Mouse (Mus musculus): ENCODE data around the gene Cntrob. TPM values are rescaled to one million over a fixed set of nuclear protein-coding genes. Genes with fewer than 3 reads are reported as not detected.
A peak's percentile ranks its signal among the peaks of the same experiment; 100 is the strongest.

The Cntrob gene
- polyA plus RNA-seq, 1 experiment from 2014 or later: 18.6 TPM

DNA sequence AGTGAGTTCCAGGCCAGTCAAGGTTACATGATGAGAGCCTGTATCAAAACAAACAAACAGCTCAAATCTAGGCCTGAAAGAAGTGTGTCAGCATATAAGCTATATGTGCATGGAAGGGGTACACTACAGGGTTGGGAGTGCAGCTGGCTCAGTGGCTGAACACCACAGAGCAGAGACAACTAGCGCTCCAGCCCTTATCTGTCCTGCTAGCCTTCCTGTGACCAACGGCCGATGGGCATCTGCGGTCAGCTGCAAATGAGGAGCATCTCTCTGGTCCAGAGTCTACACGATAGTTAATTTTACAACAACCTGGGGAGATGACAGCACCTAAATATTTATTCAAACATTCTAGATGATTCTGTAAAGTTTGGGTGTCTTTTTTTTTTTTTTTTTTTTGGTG is 32.5 kb downstream of the Cntrob start:
- Histone ChIP-seq H3K4me2 (no peak overlapping the region), H3K27me3 (replicated peaks) (no peaks in the 10 kb centered on the region), H3K27ac (no peak overlapping the region), H3K36me3 (no peaks in the 10 kb centered on the region), H3K4me3 (replicated peaks) (no peak overlapping the region), H3K4me1 (no peaks in the 10 kb centered on the region), H3K9me3 (no peaks in the 10 kb centered on the region), H3K9ac (no peak overlapping the region)
- 86% methylated on average over 5 of the region's 5 CpGs for WGBS
- ATAC-seq (ENCODE audit: insufficient read depth, low FRiP score, low read depth): no peak

DNA sequence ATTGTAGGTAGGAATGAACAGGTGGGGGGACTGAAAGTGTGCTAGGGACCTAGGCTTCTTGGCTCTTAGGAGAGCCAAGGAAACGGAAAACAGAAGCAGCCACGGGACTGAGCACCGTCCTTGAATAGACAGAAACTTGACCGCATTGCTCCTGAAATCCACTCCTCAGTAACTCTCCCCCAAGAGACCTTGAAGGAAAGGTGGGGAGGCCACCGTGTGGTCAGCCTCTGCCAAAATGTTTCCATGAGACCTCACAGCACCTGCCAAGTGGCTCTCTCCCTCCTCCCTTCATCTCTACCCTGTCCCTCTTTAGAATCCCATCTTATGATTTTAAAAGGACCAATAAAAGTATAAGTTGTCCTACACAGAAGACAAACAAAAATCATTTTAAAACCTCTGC is 46.3 kb downstream of the Cntrob start:
- H3K9ac ChIP-seq: no peak overlapping the region
- no peaks in the 10 kb centered on the region for H3K9me3 ChIP-seq
- no peak for ATAC-seq (ENCODE audit: insufficient read depth, low FRiP score, low read depth)
- no peak overlapping the region for H3K27ac ChIP-seq
- no peak overlapping the region for H3K4me3 ChIP-seq (replicated peaks)
- H3K4me2 ChIP-seq: no peak overlapping the region
- no peaks in the 10 kb centered on the region for H3K27me3 ChIP-seq (replicated peaks)
- WGBS: 67% methylated on average over 5 of the region's 5 CpGs
- no peaks in the 10 kb centered on the region for H3K36me3 ChIP-seq
- H3K4me1 ChIP-seq: no peaks in the 10 kb centered on the region

DNA sequence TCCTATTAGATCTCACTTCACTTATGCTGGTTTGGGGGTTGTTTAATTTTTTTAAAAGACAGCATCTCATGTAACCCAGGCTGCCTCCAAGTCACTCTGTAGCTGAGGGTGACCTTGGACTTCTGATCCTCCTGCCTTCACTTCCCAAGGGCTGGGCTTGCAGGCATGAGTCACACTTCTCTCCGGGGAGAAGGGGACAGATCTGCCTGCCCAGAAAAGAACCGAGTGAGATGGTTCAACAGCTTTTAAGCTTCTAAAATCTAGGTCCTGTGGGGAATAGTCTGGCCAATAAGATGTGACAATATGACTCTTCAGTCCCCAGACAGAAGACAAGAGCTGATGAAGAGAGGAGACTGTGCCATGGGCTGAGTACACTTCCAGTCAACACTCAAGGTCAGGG is 47.5 kb downstream of the Cntrob start:
- no peak for ATAC-seq (ENCODE audit: insufficient read depth, low FRiP score, low read depth)
- Histone ChIP-seq H3K4me3 (replicated peaks) (no peak overlapping the region), H3K27ac (no peak overlapping the region), H3K9me3 (no peaks in the 10 kb centered on the region), H3K9ac (no peak overlapping the region), H3K4me1 (no peaks in the 10 kb centered on the region), H3K36me3 (no peaks in the 10 kb centered on the region), H3K4me2 (no peak overlapping the region), H3K27me3 (replicated peaks) (no peaks in the 10 kb centered on the region)
- 32% methylated on average over 2 of the region's 2 CpGs for WGBS

DNA sequence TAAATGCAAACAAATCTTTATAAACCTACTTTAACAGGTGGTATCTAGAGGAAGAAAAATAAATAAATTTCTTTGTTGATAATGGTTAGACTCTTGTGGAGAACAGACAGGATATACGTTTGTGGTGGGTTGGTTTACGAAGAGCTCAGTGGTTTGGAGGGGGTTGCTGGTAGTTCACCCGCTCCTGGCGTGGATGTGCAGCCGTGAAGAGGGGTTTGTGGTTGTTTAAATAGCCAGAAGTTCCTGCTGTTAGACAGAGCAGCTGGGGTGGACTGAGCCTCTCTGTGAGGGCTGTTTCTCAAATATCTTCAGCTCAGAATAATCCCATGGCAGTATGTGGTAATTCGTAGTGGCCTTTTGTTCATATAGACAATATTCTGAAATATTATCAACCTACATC is 47.9 kb downstream of the Cntrob start:
- 58% methylated on average over 6 of the region's 6 CpGs for WGBS
- Histone ChIP-seq H3K9me3 (no peaks in the 10 kb centered on the region), H3K36me3 (no peaks in the 10 kb centered on the region), H3K4me3 (replicated peaks) (no peak overlapping the region), H3K27me3 (replicated peaks) (no peaks in the 10 kb centered on the region), H3K4me2 (no peak overlapping the region), H3K4me1 (no peaks in the 10 kb centered on the region), H3K9ac (no peak overlapping the region), H3K27ac (no peak overlapping the region)
- ATAC-seq (ENCODE audit: insufficient read depth, low FRiP score, low read depth): no peak

DNA sequence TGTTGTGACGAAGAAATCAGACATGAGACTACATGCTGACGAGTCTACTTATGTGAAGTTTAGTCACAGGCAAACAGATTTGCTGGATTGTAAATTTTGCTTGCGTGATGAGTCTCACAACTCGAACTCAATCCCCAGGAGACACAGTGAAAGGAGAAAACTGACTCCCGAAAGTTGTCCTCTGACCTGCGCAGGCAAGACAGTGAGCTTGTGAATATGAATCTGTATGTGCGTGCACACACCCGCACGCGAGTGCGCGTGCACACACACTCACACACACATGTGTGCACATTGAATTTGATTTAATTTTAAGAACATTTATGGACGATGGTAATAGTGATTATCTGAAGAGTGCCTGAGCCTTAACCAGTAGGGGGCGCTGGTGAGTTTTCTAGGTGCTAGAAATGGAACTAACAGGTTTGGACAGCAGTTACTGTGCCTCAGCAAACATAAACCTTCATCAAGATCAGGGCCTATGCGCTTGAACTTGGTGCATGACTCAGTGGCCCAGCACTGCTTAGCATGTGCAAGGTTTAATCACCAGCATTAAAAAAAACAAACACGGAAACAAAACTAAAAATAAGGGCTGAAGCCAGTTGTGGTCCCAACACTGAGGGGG is 51.3 kb downstream of the Cntrob start:
- no peak overlapping the region for H3K27ac ChIP-seq
- 35% methylated on average over 16 of the region's 16 CpGs for WGBS
- H3K27me3 ChIP-seq (replicated peaks): 0 out of 2 replicates have a peak, but pooled peaks cover 5% of the 10 kb centered on the region
- no peak overlapping the region for H3K9ac ChIP-seq
- no peak for ATAC-seq (ENCODE audit: insufficient read depth, low FRiP score, low read depth)
- H3K4me3 ChIP-seq (replicated peaks): no peak overlapping the region
- H3K9me3 ChIP-seq: no peaks in the 10 kb centered on the region
- 0 out of 2 replicates have a peak, but pooled peaks cover 5% of the 10 kb centered on the region for H3K4me1 ChIP-seq
- H3K36me3 ChIP-seq: no peaks in the 10 kb centered on the region
- no peak overlapping the region for H3K4me2 ChIP-seq

DNA sequence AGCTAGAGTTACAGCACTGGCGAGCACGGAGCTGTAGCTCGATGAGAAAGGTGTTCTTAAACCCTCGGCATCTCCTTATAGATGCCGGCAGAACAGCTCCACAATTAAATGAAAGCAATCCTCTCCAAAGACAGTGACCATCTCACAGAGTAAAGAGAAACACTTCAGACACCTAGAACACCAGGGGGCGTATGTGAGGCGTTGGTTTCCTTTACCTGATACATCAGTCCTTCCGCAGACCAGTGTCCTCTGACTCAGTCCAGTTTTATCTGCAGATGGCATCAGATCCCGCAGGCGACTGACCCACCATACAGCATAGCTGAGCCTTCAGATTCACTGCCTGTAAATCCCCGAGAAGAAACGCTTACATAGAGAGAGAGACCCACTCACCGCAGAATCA is 54.0 kb downstream of the Cntrob start:
- Histone ChIP-seq H3K9me3 (no peaks in the 10 kb centered on the region), H3K9ac (no peak overlapping the region), H3K4me3 (replicated peaks) (no peak overlapping the region), H3K27ac (no peak overlapping the region), H3K4me2 (peak overlapping the region; percentile 30; the same call in 1 of the 2 replicates), H3K27me3 (replicated peaks) (0 out of 2 replicates have a peak, but pooled peaks cover 5% of the 10 kb centered on the region), H3K4me1 (peaks cover 5% of the 10 kb centered on the region; the same call in 1 of the 2 replicates), H3K36me3 (no peaks in the 10 kb centered on the region)
- 17% methylated on average over 13 of the region's 13 CpGs for WGBS
- ATAC-seq (ENCODE audit: insufficient read depth, low FRiP score, low read depth): peak; percentile 14; the same call in 1 of the 2 replicates

DNA sequence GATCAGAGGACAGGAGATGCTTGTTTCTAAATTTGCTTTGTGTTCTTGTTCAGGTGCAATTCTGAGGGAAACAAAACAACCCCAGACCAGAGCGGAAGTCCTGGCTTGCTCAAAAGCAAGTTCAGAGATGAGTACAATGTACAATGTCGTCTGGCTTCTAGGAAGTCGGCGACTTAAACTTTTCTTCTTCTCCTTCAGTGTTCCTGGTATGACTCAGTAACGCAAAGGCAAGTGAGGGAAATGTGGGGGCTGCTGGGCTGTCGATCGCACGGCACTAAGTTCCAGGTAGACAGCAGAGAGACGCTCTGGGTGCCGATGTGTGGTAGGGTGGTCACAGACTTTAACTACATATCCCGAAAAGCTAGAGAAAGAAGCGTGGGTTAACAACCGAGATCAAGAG is 55.5 kb downstream of the Cntrob start:
- Histone ChIP-seq H3K4me3 (replicated peaks) (no peak overlapping the region), H3K27ac (no peak overlapping the region), H3K36me3 (no peaks in the 10 kb centered on the region), H3K4me2 (no peak overlapping the region), H3K4me1 (peaks cover 5% of the 10 kb centered on the region; the same call in 1 of the 2 replicates), H3K9me3 (no peaks in the 10 kb centered on the region), H3K9ac (no peak overlapping the region), H3K27me3 (replicated peaks) (0 out of 2 replicates have a peak, but pooled peaks cover 5% of the 10 kb centered on the region)
- ATAC-seq (ENCODE audit: insufficient read depth, low FRiP score, low read depth): no peak
- 74% methylated on average over 13 of the region's 13 CpGs for WGBS

DNA sequence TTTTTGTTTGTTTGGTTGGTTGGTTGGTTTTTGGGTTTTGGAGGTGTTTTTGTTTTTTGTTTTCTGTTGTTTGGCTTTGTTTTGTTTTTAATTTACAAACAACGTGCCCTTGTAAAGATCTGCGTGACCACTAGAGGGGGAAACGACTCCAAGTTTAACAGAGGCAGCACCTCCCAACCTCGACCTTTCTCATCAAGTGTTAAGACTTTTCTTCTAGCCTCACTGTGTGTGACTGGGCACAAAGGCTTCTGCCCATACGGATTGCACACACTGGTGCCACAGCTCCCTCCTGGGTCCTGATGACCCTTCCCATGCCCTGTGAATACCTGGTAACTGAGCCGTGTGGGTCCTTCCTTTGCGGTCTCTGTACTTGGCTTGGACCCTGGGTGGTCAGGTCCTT is 56.2 kb downstream of the Cntrob start:
- H3K4me3 ChIP-seq (replicated peaks): no peak overlapping the region
- ATAC-seq (ENCODE audit: insufficient read depth, low FRiP score, low read depth): no peak
- no peaks in the 10 kb centered on the region for H3K36me3 ChIP-seq
- H3K27me3 ChIP-seq (replicated peaks): 0 out of 2 replicates have a peak, but pooled peaks cover 5% of the 10 kb centered on the region
- H3K9ac ChIP-seq: no peak overlapping the region
- 28% methylated on average over 7 of the region's 7 CpGs for WGBS
- no peak overlapping the region for H3K27ac ChIP-seq
- peaks cover 5% of the 10 kb centered on the region; the same call in 1 of the 2 replicates for H3K4me1 ChIP-seq
- no peaks in the 10 kb centered on the region for H3K9me3 ChIP-seq
- H3K4me2 ChIP-seq: no peak overlapping the region

DNA sequence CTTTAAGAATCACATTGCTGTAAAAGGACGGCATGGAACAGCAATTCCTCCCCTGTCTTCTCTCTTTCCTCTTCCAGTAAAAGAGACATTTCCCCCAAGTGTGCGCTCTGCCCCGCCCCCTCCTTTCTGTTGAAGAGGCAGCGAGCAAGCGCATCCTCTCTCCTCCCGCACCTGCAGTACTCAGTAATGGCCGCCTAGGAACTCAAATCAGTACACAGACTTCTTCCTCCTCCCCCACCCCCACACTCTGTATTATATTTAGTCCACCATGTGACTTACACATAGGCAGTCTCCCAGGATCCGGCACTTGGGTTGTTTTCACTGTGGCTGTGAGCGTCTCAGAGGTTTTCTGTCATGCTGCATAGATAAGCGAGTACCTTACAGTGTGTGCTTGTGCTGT is 57.3 kb downstream of the Cntrob start:
- 15% methylated on average over 10 of the region's 10 CpGs for WGBS
- ATAC-seq (ENCODE audit: insufficient read depth, low FRiP score, low read depth): no peak

DNA sequence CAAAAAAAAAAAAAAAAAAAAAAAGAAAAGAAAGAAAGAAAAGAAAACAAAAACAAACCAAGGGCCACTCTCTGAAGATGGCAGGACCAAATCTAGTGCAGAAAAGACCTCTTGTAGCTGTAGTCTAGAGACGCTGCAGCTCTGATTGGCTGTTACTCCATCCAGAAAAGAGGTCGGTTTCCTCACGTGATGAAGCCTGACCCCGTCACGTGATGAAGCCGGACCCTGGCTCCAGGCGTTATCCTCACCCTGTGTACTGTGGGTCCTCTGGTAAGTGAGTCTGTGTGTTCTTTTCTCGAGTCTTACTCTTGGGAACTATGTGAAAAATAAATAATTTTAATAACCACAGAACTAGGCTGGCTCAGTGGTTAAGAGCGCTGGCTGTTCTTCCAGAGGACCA is 58.2 kb downstream of the Cntrob start:
- no peak overlapping the region for H3K4me3 ChIP-seq (replicated peaks)
- no peaks in the 10 kb centered on the region for H3K9me3 ChIP-seq
- H3K4me2 ChIP-seq: no peak overlapping the region
- no peak overlapping the region for H3K27ac ChIP-seq
- peaks cover 5% of the 10 kb centered on the region; the same call in 1 of the 2 replicates for H3K4me1 ChIP-seq
- WGBS: 69% methylated on average over 9 of the region's 9 CpGs
- no peak overlapping the region for H3K9ac ChIP-seq
- H3K27me3 ChIP-seq (replicated peaks): 0 out of 2 replicates have a peak, but pooled peaks cover 5% of the 10 kb centered on the region
- no peaks in the 10 kb centered on the region for H3K36me3 ChIP-seq
- ATAC-seq (ENCODE audit: insufficient read depth, low FRiP score, low read depth): no peak

More for the DNA sequence above, 57.3 kb downstream of the Cntrob start:
- Histone ChIP-seq H3K36me3 (no peaks in the 10 kb centered on the region), H3K27me3 (replicated peaks) (0 out of 2 replicates have a peak, but pooled peaks cover 5% of the 10 kb centered on the region), H3K4me3 (replicated peaks) (no peak overlapping the region), H3K4me1 (peaks cover 5% of the 10 kb centered on the region; the same call in 1 of the 2 replicates), H3K27ac (no peak overlapping the region), H3K9ac (no peak overlapping the region), H3K4me2 (peak overlapping the region; percentile 5; the same call in 1 of the 2 replicates), H3K9me3 (no peaks in the 10 kb centered on the region)

DNA sequence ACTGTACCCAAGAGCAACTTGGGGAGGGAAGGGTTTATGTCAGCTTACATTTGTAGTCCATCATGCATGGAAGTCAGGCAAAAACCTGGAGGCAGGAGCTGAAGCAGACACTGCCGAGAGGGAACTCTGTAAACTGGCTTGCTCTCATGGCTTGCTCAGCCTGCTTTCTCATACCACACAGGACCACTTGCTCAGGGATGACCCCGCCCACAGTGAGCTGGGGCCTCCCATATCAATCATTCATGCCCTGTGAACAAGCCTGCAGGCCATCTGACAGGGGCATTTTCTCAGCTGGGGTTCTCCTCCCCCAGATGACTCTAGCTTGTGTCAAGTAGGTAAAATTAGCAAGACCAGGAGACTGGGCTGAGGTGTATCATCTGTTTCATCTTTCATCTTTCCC is 59.3 kb downstream of the Cntrob start:
- no peaks in the 10 kb centered on the region for H3K9me3 ChIP-seq
- H3K4me1 ChIP-seq: peaks cover 3% of the 10 kb centered on the region; the same call in 1 of the 2 replicates

DNA sequence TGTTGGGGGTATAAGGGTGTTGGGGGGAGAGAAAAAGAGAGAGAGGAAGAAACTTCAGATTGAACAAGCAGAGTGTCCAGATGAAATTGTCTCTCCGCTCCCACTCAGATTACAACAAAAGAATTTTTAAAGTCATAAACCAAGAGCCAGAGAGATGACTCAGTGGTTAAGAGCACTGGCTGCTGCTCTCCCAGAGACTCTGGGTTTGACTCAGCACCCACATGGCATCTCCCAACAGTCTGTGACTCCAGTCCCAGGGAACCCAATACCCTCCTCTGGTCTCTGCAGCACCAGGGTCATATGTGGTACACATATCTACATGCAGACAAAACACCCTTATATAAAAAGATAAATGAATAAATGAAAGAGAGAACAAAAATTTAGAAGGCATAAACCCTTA is 63.5 kb downstream of the Cntrob start:
- H3K4me2 ChIP-seq: no peak overlapping the region
- no peak overlapping the region for H3K4me3 ChIP-seq (replicated peaks)
- no peak overlapping the region for H3K9ac ChIP-seq
- H3K27me3 ChIP-seq (replicated peaks): no peaks in the 10 kb centered on the region
- 85% methylated on average over 1 of the region's 1 CpGs for WGBS
- no peaks in the 10 kb centered on the region for H3K9me3 ChIP-seq
- no peaks in the 10 kb centered on the region for H3K4me1 ChIP-seq
- H3K27ac ChIP-seq: no peak overlapping the region
- no peak for ATAC-seq (ENCODE audit: insufficient read depth, low FRiP score, low read depth)
- H3K36me3 ChIP-seq: no peaks in the 10 kb centered on the region

More for the DNA sequence above, 59.3 kb downstream of the Cntrob start:
- no peak for ATAC-seq (ENCODE audit: insufficient read depth, low FRiP score, low read depth)
- H3K9ac ChIP-seq: no peak overlapping the region
- no peak overlapping the region for H3K4me3 ChIP-seq (replicated peaks)
- 0 out of 2 replicates have a peak, but pooled peaks cover 3% of the 10 kb centered on the region for H3K27me3 ChIP-seq (replicated peaks)
- no peaks in the 10 kb centered on the region for H3K36me3 ChIP-seq
- WGBS: 37% methylated on average over 2 of the region's 2 CpGs
- no peak overlapping the region for H3K27ac ChIP-seq
- H3K4me2 ChIP-seq: no peak overlapping the region
